Mouse (Mus musculus): ENCODE measurements around the gene Lsm2. TPM values are rescaled to one million over a fixed set of nuclear protein-coding genes. Genes with fewer than 3 reads are reported as not detected.
"Not testable (repeated sequence)": the region's sequence is repeated elsewhere in the genome, so short reads cannot be mapped to it uniquely, and the experiment has no call there.

The Lsm2 gene
- polyA plus RNA-seq, 1 experiment from 2014 or later: 278 TPM

GRCm38 (mm10) chr17:35023756-35024155 lies 42.1 kb downstream of the Lsm2 start:
- WGBS: 73% methylated on average over 4 of the region's 4 CpGs
- H3K9me3 ChIP-seq: no peaks in the 10 kb centered on the region
- DNase-seq (ENCODE audit: low spot score): no peak
- no peak overlapping the region for H3K4me3 ChIP-seq
- peaks cover 71% of the 10 kb centered on the region for H3K4me1 ChIP-seq (replicated peaks)
- H3K27me3 ChIP-seq (ENCODE audit: insufficient read depth, poor library complexity, severe bottlenecking): no peaks in the 10 kb centered on the region
- H3K36me3 ChIP-seq: peaks cover 2% of the 10 kb centered on the region; the same call in 1 of the 2 replicates
- peak overlapping the region; percentile 68 for H3K27ac ChIP-seq

GRCm38 (mm10) chr17:35024261-35024660 lies 42.6 kb downstream of the Lsm2 start:
- Histone ChIP-seq H3K27me3 (ENCODE audit: insufficient read depth, poor library complexity, severe bottlenecking) (no peaks in the 10 kb centered on the region), H3K36me3 (no peaks in the 10 kb centered on the region), H3K4me1 (replicated peaks) (peaks cover 76% of the 10 kb centered on the region), H3K27ac (peak overlapping the region; percentile 68), H3K4me3 (0 out of 2 replicates have a peak overlapping the region, but pooled peaks have one; percentile 9), H3K9me3 (no peaks in the 10 kb centered on the region)
- DNase-seq (ENCODE audit: low spot score): no peak
- 86% methylated on average over 13 of the region's 13 CpGs for WGBS

- DNase-seq (ENCODE audit: low spot score): no peak
- H3K9me3 ChIP-seq: no peaks in the 10 kb centered on the region
- 0 out of 2 replicates have a peak overlapping the region, but pooled peaks have one; percentile 9 for H3K4me3 ChIP-seq
- H3K27me3 ChIP-seq (ENCODE audit: insufficient read depth, poor library complexity, severe bottlenecking): peaks cover 3% of the 10 kb centered on the region; the same call in 1 of the 2 replicates
- peaks cover 78% of the 10 kb centered on the region for H3K4me1 ChIP-seq (replicated peaks)
- no peaks in the 10 kb centered on the region for H3K36me3 ChIP-seq
- 57% methylated on average over 10 of the region's 10 CpGs for WGBS
- peak overlapping the region; percentile 69 for H3K27ac ChIP-seq
These were observed 43.2 kb downstream of the Lsm2 start for GRCm38 (mm10) chr17:35024691-35025488.

GRCm38 (mm10) chr17:35026206-35026605 lies 44.5 kb downstream of the Lsm2 start:
- Histone ChIP-seq H3K27ac (peak overlapping the region; percentile 79), H3K36me3 (no peaks in the 10 kb centered on the region), H3K9me3 (no peaks in the 10 kb centered on the region), H3K4me3 (no peak overlapping the region), H3K27me3 (ENCODE audit: insufficient read depth, poor library complexity, severe bottlenecking) (peaks cover 3% of the 10 kb centered on the region; the same call in 1 of the 2 replicates), H3K4me1 (replicated peaks) (peaks cover 81% of the 10 kb centered on the region)
- DNase-seq (ENCODE audit: low spot score): no peak
- WGBS: 82% methylated on average over 5 of the region's 5 CpGs

- peaks cover 3% of the 10 kb centered on the region; the same call in 1 of the 2 replicates for H3K27me3 ChIP-seq (ENCODE audit: insufficient read depth, poor library complexity, severe bottlenecking)
- H3K4me1 ChIP-seq (replicated peaks): peaks cover 73% of the 10 kb centered on the region
- no peaks in the 10 kb centered on the region for H3K9me3 ChIP-seq
- peak within 1 kb of the TSS; percentile 80 for H3K27ac ChIP-seq
- WGBS: 32% methylated on average over 13 of the region's 13 CpGs
- no peaks in the 10 kb centered on the region for H3K36me3 ChIP-seq
- peak within 1 kb of the TSS; percentile 37 for H3K4me3 ChIP-seq
- DNase-seq (ENCODE audit: low spot score): peak; percentile 57
These were observed 45.8 kb downstream of the Lsm2 start, which contains the start of gene Sapcd1 for GRCm38 (mm10) chr17:35027277-35028068. Gene Sapcd1, minus strand, starts transcription at chr17:35028016.

GRCm38 (mm10) chr17:35028315-35028714 lies 46.7 kb downstream of the Lsm2 start:
- H3K4me1 ChIP-seq (replicated peaks): peaks cover 72% of the 10 kb centered on the region

GRCm38 (mm10) chr17:35029691-35030532 lies 48.2 kb downstream of the Lsm2 start:
- Histone ChIP-seq H3K36me3 (no peaks in the 10 kb centered on the region), H3K27me3 (ENCODE audit: insufficient read depth, poor library complexity, severe bottlenecking) (peaks cover 3% of the 10 kb centered on the region; the same call in 1 of the 2 replicates), H3K4me3 (peak overlapping the region; percentile 34), H3K4me1 (replicated peaks) (peaks cover 57% of the 10 kb centered on the region), H3K27ac (peak overlapping the region; percentile 80), H3K9me3 (no peaks in the 10 kb centered on the region)
- WGBS: 27% methylated on average over 19 of the region's 19 CpGs
- peak; percentile 65 for DNase-seq (ENCODE audit: low spot score)

More at GRCm38 (mm10) chr17:35028315-35028714, 46.7 kb downstream of the Lsm2 start:
- Histone ChIP-seq H3K36me3 (no peaks in the 10 kb centered on the region), H3K27me3 (ENCODE audit: insufficient read depth, poor library complexity, severe bottlenecking) (peaks cover 3% of the 10 kb centered on the region; the same call in 1 of the 2 replicates), H3K9me3 (no peaks in the 10 kb centered on the region), H3K27ac (no peak overlapping the region), H3K4me3 (no peak overlapping the region)
- WGBS: 83% methylated on average over 2 of the region's 2 CpGs
- no peak for DNase-seq (ENCODE audit: low spot score)

- H3K27me3 ChIP-seq (ENCODE audit: insufficient read depth, poor library complexity, severe bottlenecking): peaks cover 3% of the 10 kb centered on the region; the same call in 1 of the 2 replicates
- 0 out of 2 replicates have a peak overlapping the region, but pooled peaks have one; percentile 17 for H3K27ac ChIP-seq
- H3K4me1 ChIP-seq (replicated peaks): peaks cover 46% of the 10 kb centered on the region
- no peaks in the 10 kb centered on the region for H3K9me3 ChIP-seq
- no peak for DNase-seq (ENCODE audit: low spot score)
- WGBS: 92% methylated on average over 11 of the region's 11 CpGs
- H3K36me3 ChIP-seq: no peaks in the 10 kb centered on the region
- no peak overlapping the region for H3K4me3 ChIP-seq
These were observed 49.6 kb downstream of the Lsm2 start for GRCm38 (mm10) chr17:35031272-35031671.

- whole genome bisulfite sequencing: 83% methylated on average over 7 of the region's 7 CpGs
- Histone ChIP-seq H3K4me1 (replicated peaks) (peaks cover 41% of the 10 kb centered on the region), H3K4me3 (no peak overlapping the region), H3K36me3 (no peaks in the 10 kb centered on the region), H3K27ac (no peak overlapping the region), H3K9me3 (no peaks in the 10 kb centered on the region), H3K27me3 (ENCODE audit: insufficient read depth, poor library complexity, severe bottlenecking) (peaks cover 3% of the 10 kb centered on the region; the same call in 1 of the 2 replicates)
- no peak for DNase-seq (ENCODE audit: low spot score)
These were observed 50.2 kb downstream of the Lsm2 start for GRCm38 (mm10) chr17:35031880-35032279.

GRCm38 (mm10) chr17:35032323-35032870 lies 50.7 kb downstream of the Lsm2 start:
- DNase-seq (ENCODE audit: low spot score): no peak
- Histone ChIP-seq H3K27me3 (ENCODE audit: insufficient read depth, poor library complexity, severe bottlenecking) (peaks cover 3% of the 10 kb centered on the region; the same call in 1 of the 2 replicates), H3K36me3 (no peaks in the 10 kb centered on the region), H3K4me3 (no peak overlapping the region), H3K27ac (no peak overlapping the region), H3K4me1 (replicated peaks) (peaks cover 36% of the 10 kb centered on the region), H3K9me3 (no peaks in the 10 kb centered on the region)
- WGBS: 72% methylated on average over 8 of the region's 8 CpGs

GRCm38 (mm10) chr17:35033703-35034102 lies 52.0 kb downstream of the Lsm2 start:
- H3K9me3 ChIP-seq; H3K36me3 ChIP-seq; H3K4me3 ChIP-seq; DNase-seq (ENCODE audit: low spot score); H3K27me3 ChIP-seq (ENCODE audit: insufficient read depth, poor library complexity, severe bottlenecking): not testable (repeated sequence)
- WGBS: 76% methylated on average over 1 of the region's 1 CpGs
- Histone ChIP-seq H3K27ac (0 out of 2 replicates have a peak overlapping the region, but pooled peaks have one; percentile 0), H3K4me1 (replicated peaks) (peaks cover 27% of the 10 kb centered on the region)

- no peak overlapping the region for H3K27ac ChIP-seq
- DNase-seq (ENCODE audit: low spot score): no peak
- H3K9me3 ChIP-seq: no peaks in the 10 kb centered on the region
- peaks cover 15% of the 10 kb centered on the region for H3K4me1 ChIP-seq (replicated peaks)
- no peak overlapping the region for H3K4me3 ChIP-seq
- H3K36me3 ChIP-seq: no peaks in the 10 kb centered on the region
- H3K27me3 ChIP-seq (ENCODE audit: insufficient read depth, poor library complexity, severe bottlenecking): no peaks in the 10 kb centered on the region
- 77% methylated on average over 6 of the region's 6 CpGs for WGBS
These were observed 53.2 kb downstream of the Lsm2 start for GRCm38 (mm10) chr17:35034896-35035295.

Measured in hindbrain, embryonic 10.5 days (tissue).